Mouse (Mus musculus): Measurements from ENCODE around the gene Gm2056.
"Not testable (repeated sequence)": the region's sequence is repeated elsewhere in the genome, so short reads cannot be mapped to it uniquely, and the experiment has no call there.

- TF ChIP-seq CTCF (IDR thresholded peaks at IDR 0.05; ENCODE audit: low read depth, low read length); POLR2A (IDR thresholded peaks at IDR 0.05; ENCODE audit: extremely low read depth, insufficient read depth, low read length): not testable (repeated sequence)
Measured at GRCm38 (mm10) chr12:88018671-88019070, 8.1 kb upstream of the Gm2056 start, which contains the start of gene Gm6803.

Data from liver, adult 2 months (tissue).